Mouse (Mus musculus) intestine, embryonic 16.5 days (tissue): Measurements from ENCODE around the gene Unk. TPM values are rescaled to one million over a fixed set of nuclear protein-coding genes. Genes with fewer than 3 reads are reported as not detected.
"Not testable (repeated sequence)": the region's sequence is repeated elsewhere in the genome, so short reads cannot be mapped to it uniquely, and the experiment has no call there.

Experiments
- ATAC-seq: fragments of 200-750 bp; cut with Nextera tagmentation; 2 replicates; pipeline ENCODE4 v1.8.0; 2017; ENCODE audit warnings: moderate TSS enrichment, moderate library complexity
- H3K27ac ChIP-seq: fragments of 300-500 bp; sonication (generic); 2 replicates; pipeline ENCODE4 v1.5.1; 2014; ENCODE audit warnings: mild to moderate bottlenecking, low read length
- H3K27me3 ChIP-seq: fragments of 300-500 bp; sonication (generic); replicated peaks from 2 replicates; pipeline ENCODE4 v1.6.1; 2014; ENCODE audit warnings: low read length, control low read depth, mixed read lengths; ENCODE audit not compliant: control insufficient read depth, insufficient read depth
- H3K36me3 ChIP-seq: fragments of 300-500 bp; sonication (generic); 2 replicates; pipeline ENCODE4 v1.6.1; 2014; ENCODE audit warnings: low read length, control low read depth; ENCODE audit not compliant: control insufficient read depth, insufficient read depth
- H3K4me1 ChIP-seq: fragments of 300-500 bp; sonication (generic); 2 replicates; pipeline ENCODE4 v1.6.1; 2014; ENCODE audit warnings: low read length, control low read depth, mixed read lengths; ENCODE audit not compliant: control insufficient read depth, insufficient read depth
- H3K4me2 ChIP-seq: fragments of 300-500 bp; sonication (generic); 2 replicates; pipeline ENCODE4 v1.6.1; 2014; ENCODE audit warnings: low read depth, low read length, control low read depth
- H3K4me3 ChIP-seq: fragments of 300-500 bp; sonication (generic); 2 replicates; pipeline ENCODE4 v1.5.1; 2014; ENCODE audit warnings: mild to moderate bottlenecking, low read length
- H3K9ac ChIP-seq: fragments of 300-500 bp; sonication (generic); 2 replicates; pipeline ENCODE4 v1.6.1; 2014; ENCODE audit warnings: low read depth, low read length
- H3K9me3 ChIP-seq: fragments of 300-500 bp; sonication (generic); 2 replicates; pipeline ENCODE4 v1.6.1; 2016; ENCODE audit warnings: low read length, control low read depth; ENCODE audit not compliant: control insufficient read depth
- WGBS: fragments of 180-500 bp; shearing (Covaris S2); extraction: QIAGEN DNeasy Blood & Tissue Kit; methylation state at CpG from one replicate; pipeline ENCODE4 v1.1.7; 2014; 5-methylcytosine and 5-hydroxymethylcytosine counted together
- polyA plus RNA-seq: library from polyadenylated mRNA; unstranded; fragments of >200 nt; fragmentation: Nextera tagmentation; extraction: Ambion mirVana; gene quantifications from 2 replicates; pipeline ENCODE4 v1.2.1, GENCODE M21; 2015

The Unk gene
- polyA plus RNA-seq, 1 experiment from 2014 or later, result 22.9 TPM

- Histone ChIP-seq H3K4me2 (peak overlapping the region; percentile 54), H3K9ac (peak overlapping the region; percentile 1; the same call in 1 of the 2 replicates), H3K4me1 (peaks cover 17% of the 10 kb centered on the region), H3K36me3 (peaks cover 6% of the 10 kb centered on the region), H3K27ac (peak overlapping the region; percentile 90), H3K9me3 (no peaks in the 10 kb centered on the region), H3K4me3 (no peak overlapping the region), H3K27me3 (no peaks in the 10 kb centered on the region)
- peak; percentile 25; the same call in 1 of the 2 replicates for ATAC-seq
- WGBS, result 62% methylated on average over 8 of the region's 8 CpGs
Observed at GRCm38 (mm10) chr11:116088188-116088587, 58.1 kb downstream of the Unk start.

GRCm38 (mm10) chr11:116088741-116089394 is 58.7 kb downstream of the Unk start:
- Histone ChIP-seq H3K27ac (peak overlapping the region; percentile 90; the same call in 1 of the 2 replicates), H3K9ac (0 out of 2 replicates have a peak overlapping the region, but pooled peaks have one; percentile 1), H3K4me3 (no peak overlapping the region), H3K9me3 (no peaks in the 10 kb centered on the region), H3K4me1 (peaks cover 17% of the 10 kb centered on the region), H3K4me2 (no peak overlapping the region), H3K27me3 (no peaks in the 10 kb centered on the region), H3K36me3 (no peaks in the 10 kb centered on the region)
- 73% methylated on average over 11 of the region's 11 CpGs for WGBS
- no peak for ATAC-seq

GRCm38 (mm10) chr11:116089545-116089944 is 59.4 kb downstream of the Unk start:
- Histone ChIP-seq H3K36me3 (no peaks in the 10 kb centered on the region), H3K4me1 (peaks cover 17% of the 10 kb centered on the region), H3K4me2 (no peak overlapping the region), H3K27ac (no peak overlapping the region), H3K9me3 (no peaks in the 10 kb centered on the region), H3K4me3 (no peak overlapping the region), H3K27me3 (no peaks in the 10 kb centered on the region), H3K9ac (no peak overlapping the region)
- ATAC-seq, result no peak
- 93% methylated on average over 6 of the region's 6 CpGs for WGBS

DNA sequence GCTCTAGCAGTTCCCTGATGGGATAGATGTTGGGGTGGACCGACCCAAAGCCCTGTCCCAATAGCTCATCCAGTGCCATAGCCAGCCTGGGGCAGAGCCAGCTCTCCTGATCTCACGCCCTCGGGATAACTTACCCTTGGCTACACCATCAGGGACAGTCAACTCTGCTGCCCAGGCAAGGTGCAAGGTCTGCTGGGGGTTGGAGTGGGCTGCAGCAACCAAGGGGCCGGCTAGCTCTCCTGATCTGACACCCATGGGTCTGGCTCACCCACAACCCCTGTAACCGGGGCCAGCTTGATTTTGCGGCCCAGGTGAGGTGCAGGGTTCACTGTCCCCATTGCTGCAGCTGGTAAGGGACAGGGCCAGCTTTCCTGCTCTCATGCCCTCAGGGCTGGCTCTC is 61.5 kb downstream of the Unk start:
- Histone ChIP-seq H3K9ac (no peak overlapping the region), H3K36me3 (no peaks in the 10 kb centered on the region), H3K4me2 (no peak overlapping the region), H3K4me3 (no peak overlapping the region), H3K4me1 (0 out of 2 replicates have a peak, but pooled peaks cover 2% of the 10 kb centered on the region), H3K27ac (no peak overlapping the region), H3K27me3 (no peaks in the 10 kb centered on the region), H3K9me3 (peaks cover 2% of the 10 kb centered on the region)
- no peak for ATAC-seq
- WGBS, result 85% methylated on average over 6 of the region's 6 CpGs

DNA sequence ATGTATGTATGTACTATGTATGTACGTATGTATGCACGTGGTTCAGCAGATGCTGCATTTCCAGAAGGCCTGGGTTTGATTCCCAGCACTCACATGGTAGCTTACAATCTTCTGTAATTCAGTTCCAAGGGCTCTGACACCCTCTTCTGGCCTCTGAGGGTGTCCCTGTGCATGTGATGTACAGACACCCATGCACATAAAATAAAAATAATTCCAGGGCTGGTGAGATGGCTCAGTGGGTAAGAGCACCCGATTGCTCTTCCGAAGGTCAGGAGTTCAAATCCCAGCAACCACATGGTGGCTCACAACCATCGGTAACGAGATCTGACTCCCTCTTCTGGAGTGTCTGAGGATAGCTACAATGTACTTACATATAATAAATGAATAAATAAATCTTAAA is 62.8 kb downstream of the Unk start:
- H3K27me3 ChIP-seq, H3K36me3 ChIP-seq, H3K27ac ChIP-seq, H3K4me3 ChIP-seq, ATAC-seq, H3K4me1 ChIP-seq, H3K9ac ChIP-seq, H3K9me3 ChIP-seq, H3K4me2 ChIP-seq: not testable (repeated sequence)
- WGBS, result 89% methylated on average over 6 of the region's 6 CpGs

- no peak for ATAC-seq
- Histone ChIP-seq H3K4me1 (peaks cover 5% of the 10 kb centered on the region; the same call in 1 of the 2 replicates), H3K36me3 (no peaks in the 10 kb centered on the region), H3K27me3 (no peaks in the 10 kb centered on the region), H3K9ac (no peak overlapping the region), H3K4me3 (no peak overlapping the region), H3K4me2 (no peak overlapping the region), H3K27ac (no peak overlapping the region; the same call in 1 of the 2 replicates), H3K9me3 (peaks cover 4% of the 10 kb centered on the region)
- WGBS, result 45% methylated on average over 16 of the region's 16 CpGs
Observed at GRCm38 (mm10) chr11:116093771-116094565, 63.8 kb downstream of the Unk start.

DNA sequence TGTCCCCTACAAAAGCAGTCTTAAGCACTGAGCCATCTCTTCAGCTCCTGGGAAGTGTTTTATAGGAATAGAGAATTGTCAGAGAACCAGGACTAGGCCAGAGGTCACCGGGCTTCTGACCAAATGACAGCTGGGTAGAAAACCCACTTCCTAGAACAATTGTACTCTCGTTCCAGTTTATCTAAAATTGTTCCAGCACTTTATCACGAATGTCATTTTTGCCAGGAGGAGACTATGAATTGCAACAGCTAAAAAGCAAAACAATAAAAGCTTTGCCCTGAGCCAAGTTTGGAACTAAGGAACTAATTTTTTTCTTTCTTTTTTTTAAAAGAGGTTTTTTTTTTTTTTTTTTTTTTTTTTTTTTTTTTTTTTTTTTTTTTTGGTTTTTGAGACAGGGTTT is 65.5 kb downstream of the Unk start:
- WGBS, result 53% methylated on average over 3 of the region's 3 CpGs
- Histone ChIP-seq H3K9me3 (peaks cover 4% of the 10 kb centered on the region), H3K36me3 (no peaks in the 10 kb centered on the region), H3K4me1 (peaks cover 16% of the 10 kb centered on the region), H3K27me3 (no peaks in the 10 kb centered on the region), H3K4me3 (no peak overlapping the region), H3K4me2 (no peak overlapping the region), H3K27ac (no peak overlapping the region), H3K9ac (no peak overlapping the region)
- ATAC-seq, result no peak

- Histone ChIP-seq H3K27me3 (no peaks in the 10 kb centered on the region), H3K4me1 (peaks cover 24% of the 10 kb centered on the region), H3K9ac (no peak overlapping the region), H3K36me3 (no peaks in the 10 kb centered on the region), H3K4me3 (no peak overlapping the region), H3K9me3 (peaks cover 4% of the 10 kb centered on the region), H3K4me2 (no peak overlapping the region), H3K27ac (no peak overlapping the region)
- no peak for ATAC-seq
- 85% methylated on average over 5 of the region's 5 CpGs for WGBS
Observed at GRCm38 (mm10) chr11:116096213-116097108, 66.3 kb downstream of the Unk start.
